ENCODE assay signal across 22 mouse cellular contexts in genomic region chr15:5506848-5507544, GRCm38 (mm10).
"Had no signal": no experiment of that assay in that cellular context is flagged by ENCODE, and none has a peak within 500 bp of the region (broad histone marks: within the 10 kb centered on the region; RNA-seq: fewer than 3 reads in every experiment).

No protein-coding gene starts in this region.

- H3K27ac ChIP-seq: liver, embryonic 15.5 days; lung, embryonic 15.5 days; midbrain, embryonic 10.5 days; midbrain, embryonic 13.5 days; neural tube, embryonic 13.5 days; neural tube, embryonic 15.5 days; stomach, embryonic 15.5 days; stomach, postnatal 0 days had no signal

- H3K36me3 ChIP-seq: liver, embryonic 15.5 days; lung, embryonic 15.5 days; midbrain, embryonic 10.5 days; midbrain, embryonic 13.5 days; neural tube, embryonic 13.5 days; neural tube, embryonic 15.5 days; stomach, embryonic 15.5 days had no signal

- H3K27me3 ChIP-seq: liver, embryonic 15.5 days; lung, embryonic 15.5 days; midbrain, embryonic 13.5 days; neural tube, embryonic 13.5 days; neural tube, embryonic 15.5 days; stomach, embryonic 15.5 days had no signal

- DNase-seq: liver, postnatal 0 days; lung, adult 2 months; lung, postnatal 14 days; lung, postnatal 36 days; retina, postnatal 1 day; right cerebral cortex, adult 18-20 months; right cerebral cortex, postnatal 25 days; right cerebral cortex, postnatal 4 days; thymus, adult 2 months; thymus, postnatal 25 days; thymus, postnatal 4 days had no signal

- H3K4me2 ChIP-seq: liver, embryonic 15.5 days; lung, embryonic 15.5 days; midbrain, embryonic 13.5 days; neural tube, embryonic 13.5 days; neural tube, embryonic 15.5 days; stomach, embryonic 15.5 days had no signal

- H3K9me3 ChIP-seq: liver, embryonic 15.5 days; lung, embryonic 15.5 days; midbrain, embryonic 10.5 days; midbrain, embryonic 13.5 days; neural tube, embryonic 13.5 days; neural tube, embryonic 15.5 days; stomach, embryonic 15.5 days had no signal

- ATAC-seq: liver, postnatal 0 days; lung, postnatal 0 days; midbrain, embryonic 13.5 days; midbrain, embryonic 16.5 days had no signal

- H3K9ac ChIP-seq: liver, embryonic 15.5 days; liver, postnatal 0 days; lung, embryonic 15.5 days; midbrain, embryonic 13.5 days; neural tube, embryonic 13.5 days; neural tube, embryonic 15.5 days; stomach, embryonic 15.5 days had no signal

- H3K4me1 ChIP-seq: liver, embryonic 15.5 days; lung, embryonic 15.5 days; midbrain, embryonic 10.5 days; midbrain, embryonic 13.5 days; neural tube, embryonic 13.5 days; neural tube, embryonic 15.5 days; stomach, embryonic 15.5 days had no signal

- H3K4me3 ChIP-seq: liver, embryonic 15.5 days; lung, embryonic 15.5 days; midbrain, embryonic 10.5 days; midbrain, embryonic 13.5 days; myocyte; neural tube, embryonic 13.5 days; neural tube, embryonic 15.5 days; stomach, embryonic 15.5 days had no signal
